Mouse (Mus musculus): ENCODE measurements around the gene Tff2.

- TF ChIP-seq CTCF (IDR thresholded peaks at IDR 0.05; ENCODE audit: low read depth): no peak
- no peak for TF ChIP-seq EP300 (IDR thresholded peaks at IDR 0.05; ENCODE audit: low read depth)
These were observed 13.8 kb upstream of the Tff2 start for GRCm38 (mm10) chr17:31157921-31158320.
